Mouse (Mus musculus) CH12.LX (cell line): ENCODE results near the gene Pknox2. TPM values are rescaled to one million over a fixed set of nuclear protein-coding genes. Genes with fewer than 3 reads are reported as not detected.

Experiments used
- DNase-seq: peaks from one replicate; pipeline ENCODE4 v3.0.0-alpha.2; 2013; ENCODE audit errors: extremely low read depth
- H3K27ac ChIP-seq: 2 replicates; pipeline ENCODE4 v1.5.1; 2012; ENCODE audit warnings: low read depth, mild to moderate bottlenecking, control low read depth, moderate library complexity; ENCODE audit not compliant: insufficient read depth
- H3K27me3 ChIP-seq: replicated peaks from 2 replicates; pipeline ENCODE3; 2012; ENCODE audit warnings: inconsistent platforms
- H3K36me3 ChIP-seq, 2 experiments: replicated peaks in 1 of 2; 2 replicates each; pipeline versions ENCODE3 to v1.6.1; 2012; ENCODE audit warnings: inconsistent platforms in 1 of 2, low read length in 1 of 2, mild to moderate bottlenecking in 1 of 2, mixed read lengths in 1 of 2, moderate library complexity in 1 of 2; ENCODE audit not compliant: control insufficient read depth in 1 of 2, insufficient read depth in 1 of 2
- H3K4me1 ChIP-seq, 2 experiments: 2 replicates each; pipeline ENCODE4 v1.6.1; 2012; ENCODE audit warnings: inconsistent platforms in 1 of 2, moderate library complexity in 1 of 2; ENCODE audit not compliant: insufficient read depth in 2 of 2, control insufficient read depth in 1 of 2
- H3K4me2 ChIP-seq: 2 replicates; pipeline ENCODE4 v1.6.1; 2012; ENCODE audit warnings: low read depth, mild to moderate bottlenecking, control low read depth; ENCODE audit not compliant: poor library complexity, insufficient read depth, severe bottlenecking
- H3K4me3 ChIP-seq, 3 experiments: fragments of 150-350 bp in 1 of 3; sonication (generic) in 1 of 3; replicated peaks in 1 of 3; 2 replicates each; pipeline versions ENCODE3 to v1.5.1; 2011 to 2012; ENCODE audit warnings: low read depth in 2 of 3, low read length in 2 of 3, mild to moderate bottlenecking in 2 of 3, moderate library complexity in 2 of 3, control low read depth in 1 of 3, improper control_type of control experiment in 1 of 3, inconsistent platforms in 1 of 3, mixed read lengths in 1 of 3; ENCODE audit not compliant: poor library complexity in 1 of 3
- H3K79me2 ChIP-seq: replicated peaks from 2 replicates; pipeline ENCODE4 v1.6.1; 2012; ENCODE audit warnings: mild to moderate bottlenecking, moderate library complexity; ENCODE audit not compliant: control insufficient read depth, poor library complexity, insufficient read depth, severe bottlenecking; ENCODE audit errors: extremely low read depth
- H3K9ac ChIP-seq: 2 replicates; pipeline ENCODE4 v1.6.1; 2012; ENCODE audit warnings: low read depth, mild to moderate bottlenecking, control low read depth, moderate library complexity; ENCODE audit not compliant: insufficient read depth
- H3K9me3 ChIP-seq: replicated peaks from 2 replicates; pipeline ENCODE3; 2012; ENCODE audit warnings: low read length, inconsistent platforms, mixed read lengths
- BHLHE40 ChIP-seq: IDR thresholded peaks from 2 replicates; pipeline ENCODE4 v1.6.1; 2011; ENCODE audit warnings: mild to moderate bottlenecking, low read depth, low read length, improper control_type of control experiment
- CHD1 ChIP-seq: IDR thresholded peaks from 2 replicates; pipeline ENCODE4 v1.6.1; 2012; ENCODE audit warnings: low read depth, low read length, improper control_type of control experiment, inconsistent platforms
- CHD2 ChIP-seq: IDR thresholded peaks from 2 replicates; pipeline ENCODE4 v1.6.1; 2011; ENCODE audit warnings: low read length, improper control_type of control experiment
- CTCF ChIP-seq, 2 experiments: IDR thresholded peaks in 1 of 2; conservative IDR thresholded peaks in 1 of 2; 2 replicates each; pipeline ENCODE4 v1.5.1; 2011 to 2012; ENCODE audit warnings: low read depth in 2 of 2, low read length in 2 of 2, improper control_type of control experiment in 1 of 2, inconsistent platforms in 1 of 2, mild to moderate bottlenecking in 1 of 2, moderate library complexity in 1 of 2
- E2F4 ChIP-seq: IDR thresholded peaks from 2 replicates; pipeline ENCODE4 v1.6.1; 2011; ENCODE audit warnings: low read depth, low read length, improper control_type of control experiment; ENCODE audit not compliant: insufficient replicate concordance
- EP300 ChIP-seq: IDR thresholded peaks from 2 replicates; pipeline ENCODE4 v1.6.1; 2011; ENCODE audit warnings: low read length, improper control_type of control experiment
- ETS1 ChIP-seq: conservative IDR thresholded peaks from 2 replicates; pipeline ENCODE4 v1.6.1; 2012; ENCODE audit warnings: low read depth, mild to moderate bottlenecking, inconsistent platforms, low read length, improper control_type of control experiment, moderate library complexity
- GABPA ChIP-seq: IDR thresholded peaks from 2 replicates; pipeline ENCODE4 v1.6.1; 2012; ENCODE audit warnings: low read depth, low read length, improper control_type of control experiment, inconsistent platforms; ENCODE audit not compliant: insufficient replicate concordance
- JUN ChIP-seq: IDR thresholded peaks from 2 replicates; pipeline ENCODE4 v1.6.1; 2011; ENCODE audit warnings: low read depth, mild to moderate bottlenecking, low read length, improper control_type of control experiment, moderate library complexity; ENCODE audit not compliant: insufficient read depth
- KAT2A ChIP-seq: IDR thresholded peaks from 2 replicates; pipeline ENCODE4 v1.6.1; 2012; ENCODE audit warnings: low read length, improper control_type of control experiment, inconsistent platforms; ENCODE audit not compliant: insufficient replicate concordance
- MAFK ChIP-seq: IDR thresholded peaks from 2 replicates; pipeline ENCODE4 v1.6.1; 2011; ENCODE audit warnings: low read length, improper control_type of control experiment; ENCODE audit not compliant: insufficient replicate concordance
- MXI1 ChIP-seq: IDR thresholded peaks from 2 replicates; pipeline ENCODE4 v1.6.1; 2011; ENCODE audit warnings: mild to moderate bottlenecking, low read depth, low read length, improper control_type of control experiment
- MYC ChIP-seq: IDR thresholded peaks from 2 replicates; pipeline ENCODE4 v1.6.1; 2011; ENCODE audit warnings: low read depth, mild to moderate bottlenecking, improper control_type of control experiment, low read length
- NELFE ChIP-seq: IDR thresholded peaks from 2 replicates; pipeline ENCODE4 v1.6.1; 2011; ENCODE audit warnings: low read depth, low read length, improper control_type of control experiment
- POLR2A ChIP-seq: IDR thresholded peaks from 2 replicates; pipeline ENCODE4 v1.6.1; 2011; ENCODE audit warnings: low read depth, mild to moderate bottlenecking, improper control_type of control experiment, low read length
- POLR2AphosphoS2 ChIP-seq: IDR thresholded peaks from 2 replicates; pipeline ENCODE4 v1.6.1; 2011; ENCODE audit warnings: low read depth, low read length, improper control_type of control experiment
- RCOR1 ChIP-seq: conservative IDR thresholded peaks from 2 replicates; pipeline ENCODE4 v1.6.1; 2012; ENCODE audit warnings: low read depth, mild to moderate bottlenecking, inconsistent platforms, low read length, improper control_type of control experiment
- SIN3A ChIP-seq: IDR thresholded peaks from 2 replicates; pipeline ENCODE4 v1.6.1; 2012; ENCODE audit warnings: low read length, improper control_type of control experiment, inconsistent platforms
- TBP ChIP-seq: conservative IDR thresholded peaks from 2 replicates; pipeline ENCODE4 v1.6.1; 2011; ENCODE audit warnings: low read depth, low read length, improper control_type of control experiment
- UBTF ChIP-seq: IDR thresholded peaks from 2 replicates; pipeline ENCODE4 v1.6.1; 2012; ENCODE audit warnings: low read depth, mild to moderate bottlenecking, inconsistent platforms, low read length, improper control_type of control experiment, moderate library complexity
- USF1 ChIP-seq: IDR thresholded peaks from 2 replicates; pipeline ENCODE4 v1.6.1; 2014; ENCODE audit warnings: low read depth, mild to moderate bottlenecking, inconsistent platforms, low read length, improper control_type of control experiment
- USF2 ChIP-seq: conservative IDR thresholded peaks from 2 replicates; pipeline ENCODE4 v1.6.1; 2011; ENCODE audit warnings: low read depth, low read length, improper control_type of control experiment
- ZC3H11A ChIP-seq: IDR thresholded peaks from 2 replicates; pipeline ENCODE4 v1.6.1; 2012; ENCODE audit warnings: low read depth, mild to moderate bottlenecking, inconsistent platforms, low read length, improper control_type of control experiment
- ZKSCAN1 ChIP-seq: IDR thresholded peaks from 2 replicates; pipeline ENCODE4 v1.6.1; 2012; ENCODE audit warnings: low read depth, inconsistent platforms, low read length, improper control_type of control experiment, borderline replicate concordance
- dilution Hi-C: fragments of 300-500 bp; cut with MboI; formaldehyde crosslinking; loops from 2 replicates; pipeline ENCODE4 v1.14.3; 2020; ENCODE audit warnings: low sequenced_read_pairs; ENCODE audit not compliant: extremely low pct_unique_long_range_greater_than_20kb, extremely low pct_ligation_motif_present
- in situ Hi-C: fragments of 300-500 bp; cut with MboI; formaldehyde crosslinking; loops from 3 replicates; pipeline ENCODE4 v1.14.3; 2019; ENCODE audit warnings: low sequenced_read_pairs, low pct_ligation_motif_present, low pct_unique_long_range_greater_than_20kb, mixed read lengths
- polyA plus RNA-seq: library from polyadenylated mRNA; unstranded; fragments of >175 nt; gene quantifications from 2 replicates; pipeline ENCODE4 v1.2.1, GENCODE M21; 2012; ENCODE audit warnings: low read depth; ENCODE audit not compliant: insufficient read length
- total RNA-seq, 2 experiments: library from RNA; depleted of rRNA; stranded (reverse); fragments of 300-350 nt in 1 of 2; fragments of >200 nt in 1 of 2; gene quantifications; 2 replicates each; pipeline ENCODE4 v1.2.3; 2012 to 2014

Gene Pknox2
- total and polyA plus RNA-seq, 3 experiments = 0.08 to 0.11 TPM; not detected in 1

DNA sequence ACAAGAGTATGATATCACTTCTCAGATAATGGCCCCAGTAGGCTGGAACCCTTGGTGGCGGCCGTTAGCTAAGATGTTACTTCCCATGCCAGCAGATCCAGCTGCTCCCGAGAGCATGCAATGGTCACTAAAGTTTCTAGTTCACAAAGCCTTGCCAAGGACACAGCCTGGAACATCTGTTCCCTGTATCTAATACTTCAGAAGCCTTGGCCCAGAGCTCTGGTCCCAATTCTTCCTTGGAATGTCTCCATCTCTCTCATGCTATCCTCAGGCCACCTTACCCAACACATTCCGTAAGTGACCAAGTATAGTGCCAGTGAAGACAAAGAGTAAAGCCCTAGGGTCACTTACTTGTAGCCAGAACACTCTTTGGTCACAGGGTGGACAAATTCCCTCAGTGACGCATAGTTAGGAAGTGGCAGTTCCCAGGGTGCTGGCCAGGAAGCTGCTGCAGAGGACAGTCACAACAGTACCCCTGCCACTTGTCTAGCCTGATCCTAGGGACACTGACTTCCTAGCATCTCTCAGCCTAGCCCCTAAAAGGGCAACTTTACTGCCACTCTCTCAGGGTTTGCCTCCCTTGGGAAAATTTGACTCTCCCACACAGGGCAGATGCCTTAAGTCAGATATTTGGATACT, 200.0 kb downstream of the Pknox2 start:
- DNase-seq = no peak
- H3K4me2 ChIP-seq = no peak overlapping the region
- no peak overlapping the region for H3K27ac ChIP-seq
- H3K27me3 ChIP-seq = peaks cover 19% of the 10 kb centered on the region
- H3K36me3 ChIP-seq = no peaks in the 10 kb centered on the region
- no peaks in the 10 kb centered on the region; a peak in 1 of 4 replicates for H3K4me1 ChIP-seq
- in situ Hi-C loops = no loop called here
- no peak overlapping the region for H3K9ac ChIP-seq
- dilution Hi-C loops = no loop called here
- no peak for TF ChIP-seq POLR2AphosphoS2
- TF ChIP-seq ZC3H11A = no peak
- no peak for TF ChIP-seq GABPA
- no peak for TF ChIP-seq USF2
- no peak for TF ChIP-seq BHLHE40
- no peak for TF ChIP-seq ZKSCAN1
- TF ChIP-seq NELFE = no peak
- no peak for TF ChIP-seq MAFK
- no peak for TF ChIP-seq UBTF
- TF ChIP-seq CHD2 = no peak
- no peak for TF ChIP-seq KAT2A
- TF ChIP-seq ETS1 = no peak
- TF ChIP-seq MYC = no peak
- no peak for TF ChIP-seq MXI1
- no peak for TF ChIP-seq EP300
- TF ChIP-seq RCOR1 = no peak
- TF ChIP-seq E2F4 = no peak
- TF ChIP-seq TBP = no peak
- H3K79me2 ChIP-seq = no peaks in the 10 kb centered on the region
- H3K9me3 ChIP-seq = no peaks in the 10 kb centered on the region
- H3K4me3 ChIP-seq = no peak overlapping the region

DNA sequence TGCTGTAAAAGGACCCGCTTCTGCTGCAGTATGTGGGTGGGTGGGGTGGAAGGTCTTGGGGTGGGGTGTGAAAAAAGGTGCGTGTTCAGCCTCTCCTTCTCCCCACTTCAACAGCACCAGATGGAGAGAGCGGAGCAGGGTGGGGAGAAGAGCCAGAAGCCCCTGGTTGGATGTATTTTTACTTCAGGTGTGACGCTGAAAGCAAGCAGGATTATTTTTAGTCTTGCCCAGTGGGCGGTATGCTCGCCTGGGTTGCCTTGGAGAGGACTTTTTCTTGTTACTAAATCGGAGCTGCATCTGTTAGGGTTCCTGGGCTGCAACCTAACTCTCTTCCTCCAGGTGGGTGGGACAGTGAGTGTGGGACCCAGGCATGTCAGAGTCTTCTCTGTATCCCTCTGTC, 202.4 kb downstream of the Pknox2 start:
- dilution Hi-C loops (no loop called here), in situ Hi-C loops (no loop called here)
- no peaks in the 10 kb centered on the region for H3K79me2 ChIP-seq
- no peak overlapping the region for H3K9ac ChIP-seq
- no peaks in the 10 kb centered on the region for H3K36me3 ChIP-seq
- TF ChIP-seq MAFK = no peak
- no peak for TF ChIP-seq POLR2A
- TF ChIP-seq UBTF = no peak
- TF ChIP-seq SIN3A = no peak
- no peak for TF ChIP-seq CHD1
- no peak for TF ChIP-seq ETS1
- no peak for TF ChIP-seq USF1
- no peak for TF ChIP-seq CTCF (conservative IDR thresholded peaks at IDR 0.05 in 1 of 2, IDR thresholded peaks at IDR 0.05 in 1 of 2; ENCODE audit: low read depth in 2 of 2, low read length in 2 of 2)
- no peak for TF ChIP-seq JUN
- no peak for TF ChIP-seq E2F4
- TF ChIP-seq RCOR1 = no peak
- no peak for TF ChIP-seq ZKSCAN1
- TF ChIP-seq USF2 = no peak
- TF ChIP-seq MXI1 = no peak
- no peaks in the 10 kb centered on the region for H3K9me3 ChIP-seq
- H3K27me3 ChIP-seq = peaks cover 20% of the 10 kb centered on the region
- DNase-seq = no peak
- H3K4me2 ChIP-seq = no peak overlapping the region
- no peaks in the 10 kb centered on the region; a peak in 1 of 4 replicates for H3K4me1 ChIP-seq
- no peak overlapping the region for H3K27ac ChIP-seq
- no peak overlapping the region for H3K4me3 ChIP-seq
